Mouse (Mus musculus) MEL (cell line): ENCODE results near the gene Baz2a. TPM values are rescaled to one million over a fixed set of nuclear protein-coding genes. Genes with fewer than 3 reads are reported as not detected.

ENCODE experiments used
- DNase-seq: peaks from one replicate; pipeline ENCODE4 v3.0.0; 2011; ENCODE audit warnings: low read depth, low spot score
- H3K27ac ChIP-seq: 2 replicates; pipeline ENCODE4 v1.5.1; 2012; ENCODE audit warnings: low read depth, mild to moderate bottlenecking, control low read depth, low read length, moderate library complexity; ENCODE audit not compliant: control insufficient read depth
- H3K27me3 ChIP-seq, 2 experiments: fragments of 150-350 bp in 1 of 2; sonication (generic) in 1 of 2; 2 replicates each; pipeline ENCODE4 v1.6.1; 2012; ENCODE audit warnings: low read length in 2 of 2, mild to moderate bottlenecking in 2 of 2, improper control_type of control experiment in 1 of 2, moderate library complexity in 1 of 2; ENCODE audit not compliant: insufficient read depth in 2 of 2, control insufficient read depth in 1 of 2
- H3K36me3 ChIP-seq, 2 experiments: 2 replicates each; pipeline ENCODE4 v1.6.1; 2012 to 2014; ENCODE audit warnings: low read length in 2 of 2, improper control_type of control experiment in 1 of 2, inconsistent platforms in 1 of 2, mild to moderate bottlenecking in 1 of 2; ENCODE audit not compliant: insufficient read depth in 2 of 2, control insufficient read depth in 1 of 2
- H3K4me1 ChIP-seq, 2 experiments: fragments of 150-350 bp in 1 of 2; sonication (generic) in 1 of 2; 2 replicates each; pipeline ENCODE4 v1.6.1; 2012; ENCODE audit warnings: low read length in 2 of 2, improper control_type of control experiment in 1 of 2, mild to moderate bottlenecking in 1 of 2; ENCODE audit not compliant: insufficient read depth in 2 of 2, control insufficient read depth in 1 of 2
- H3K4me3 ChIP-seq, 2 experiments: fragments of 150-350 bp in 1 of 2; sonication (generic) in 1 of 2; 2 replicates each; pipeline ENCODE4 v1.5.1; 2012; ENCODE audit warnings: low read depth in 2 of 2, low read length in 2 of 2, mild to moderate bottlenecking in 2 of 2, moderate library complexity in 2 of 2, control low read depth in 1 of 2, improper control_type of control experiment in 1 of 2; ENCODE audit not compliant: control insufficient read depth in 1 of 2, insufficient read depth in 1 of 2
- H3K79me2 ChIP-seq: 2 replicates; pipeline ENCODE4 v1.6.1; 2012; ENCODE audit warnings: mild to moderate bottlenecking, low read length, moderate library complexity; ENCODE audit not compliant: control insufficient read depth, poor library complexity, insufficient read depth
- H3K9ac ChIP-seq: 2 replicates; pipeline ENCODE4 v1.6.1; 2012; ENCODE audit warnings: low read depth, mild to moderate bottlenecking, control low read depth, low read length, moderate library complexity; ENCODE audit not compliant: control insufficient read depth, poor library complexity, severe bottlenecking
- H3K9me3 ChIP-seq: fragments of 150-350 bp; sonication (generic); replicated peaks from 2 replicates; pipeline ENCODE4 v1.6.1; 2012; ENCODE audit warnings: mild to moderate bottlenecking, low read length, improper control_type of control experiment, moderate library complexity; ENCODE audit not compliant: insufficient read depth
- BHLHE40 ChIP-seq: IDR thresholded peaks from 2 replicates; pipeline ENCODE4 v1.6.1; 2012; ENCODE audit warnings: low read depth, mild to moderate bottlenecking, inconsistent platforms, low read length, improper control_type of control experiment, borderline replicate concordance
- CHD1 ChIP-seq: IDR thresholded peaks from 2 replicates; pipeline ENCODE4 v1.6.1; 2012; ENCODE audit warnings: low read depth, mild to moderate bottlenecking, inconsistent platforms, low read length, improper control_type of control experiment
- CHD2 ChIP-seq: IDR thresholded peaks from 2 replicates; pipeline ENCODE4 v1.6.1; 2011; ENCODE audit warnings: low read length, improper control_type of control experiment
- E2F4 ChIP-seq: IDR thresholded peaks from 2 replicates; pipeline ENCODE4 v1.6.1; 2011; ENCODE audit warnings: low read depth, low read length, improper control_type of control experiment, borderline replicate concordance
- ELF1 ChIP-seq: IDR thresholded peaks from 2 replicates; pipeline ENCODE4 v1.6.1; 2014; ENCODE audit warnings: low read depth, mild to moderate bottlenecking, inconsistent platforms, low read length, improper control_type of control experiment, moderate library complexity
- EP300 ChIP-seq, 2 experiments: IDR thresholded peaks; 2 replicates each; pipeline ENCODE4 v1.6.1; 2011; ENCODE audit warnings: improper control_type of control experiment in 2 of 2, low read length in 2 of 2, low read depth in 1 of 2, mild to moderate bottlenecking in 1 of 2
- GABPA ChIP-seq: IDR thresholded peaks from 2 replicates; pipeline ENCODE4 v1.6.1; 2012; ENCODE audit warnings: low read depth, mild to moderate bottlenecking, inconsistent platforms, low read length, improper control_type of control experiment, moderate library complexity
- GATA1 ChIP-seq: IDR thresholded peaks from 2 replicates; pipeline ENCODE4 v1.6.1; 2011; ENCODE audit warnings: low read depth, low read length, improper control_type of control experiment
- HCFC1 ChIP-seq: IDR thresholded peaks from 2 replicates; pipeline ENCODE4 v1.6.1; 2012; ENCODE audit warnings: low read depth, mild to moderate bottlenecking, inconsistent platforms, low read length, improper control_type of control experiment, moderate library complexity
- JUND ChIP-seq: IDR thresholded peaks from 2 replicates; pipeline ENCODE4 v1.6.1; 2011; ENCODE audit warnings: low read depth, mild to moderate bottlenecking, improper control_type of control experiment, low read length
- KAT2A ChIP-seq: conservative IDR thresholded peaks from 2 replicates; pipeline ENCODE4 v1.6.1; 2012; ENCODE audit warnings: low read depth, low read length, improper control_type of control experiment, inconsistent platforms
- MAFK ChIP-seq: IDR thresholded peaks from 2 replicates; pipeline ENCODE4 v1.6.1; 2011; ENCODE audit warnings: low read depth, mild to moderate bottlenecking, low read length, improper control_type of control experiment, borderline replicate concordance
- MAZ ChIP-seq: IDR thresholded peaks from 2 replicates; pipeline ENCODE4 v1.6.1; 2012; ENCODE audit warnings: low read depth, mild to moderate bottlenecking, inconsistent platforms, low read length, improper control_type of control experiment
- MEF2A ChIP-seq: IDR thresholded peaks from 2 replicates; pipeline ENCODE4 v1.6.1; 2014; ENCODE audit warnings: low read depth, mild to moderate bottlenecking, inconsistent platforms, low read length, improper control_type of control experiment; ENCODE audit not compliant: poor library complexity, insufficient replicate concordance, severe bottlenecking; ENCODE audit errors: extremely low read depth
- MXI1 ChIP-seq: IDR thresholded peaks from 2 replicates; pipeline ENCODE4 v1.6.1; 2011; ENCODE audit warnings: mild to moderate bottlenecking, low read depth, low read length, improper control_type of control experiment
- MYC ChIP-seq: IDR thresholded peaks from 2 replicates; pipeline ENCODE4 v1.6.1; 2011; ENCODE audit warnings: low read depth, mild to moderate bottlenecking, low read length, improper control_type of control experiment, moderate library complexity
- NELFE ChIP-seq: IDR thresholded peaks from 2 replicates; pipeline ENCODE4 v1.6.1; 2011; ENCODE audit warnings: low read depth, low read length, improper control_type of control experiment
- NRF1 ChIP-seq: IDR thresholded peaks from 2 replicates; pipeline ENCODE4 v1.6.1; 2014; ENCODE audit warnings: low read depth, mild to moderate bottlenecking, inconsistent platforms, low read length, improper control_type of control experiment, moderate library complexity; ENCODE audit not compliant: poor library complexity, insufficient read depth, severe bottlenecking
- POLR2A ChIP-seq, 2 experiments: IDR thresholded peaks; 2 replicates each; pipeline ENCODE4 v1.6.1; 2011 to 2012; ENCODE audit warnings: low read length in 2 of 2, mild to moderate bottlenecking in 2 of 2, control low read depth in 1 of 2, improper control_type of control experiment in 1 of 2, low read depth in 1 of 2, moderate library complexity in 1 of 2; ENCODE audit not compliant: control insufficient read depth in 1 of 2, insufficient read depth in 1 of 2, poor library complexity in 1 of 2
- POLR2AphosphoS2 ChIP-seq: IDR thresholded peaks from 2 replicates; pipeline ENCODE4 v1.6.1; 2011; ENCODE audit warnings: low read length, improper control_type of control experiment
- POLR2AphosphoS5 ChIP-seq: IDR thresholded peaks from 2 replicates; pipeline ENCODE4 v1.6.1; 2012; ENCODE audit warnings: low read depth, borderline replicate concordance, mild to moderate bottlenecking, inconsistent platforms, low read length, moderate library complexity, mixed read lengths
- RAD21 ChIP-seq: IDR thresholded peaks from 2 replicates; pipeline ENCODE4 v1.6.1; 2011; ENCODE audit warnings: mild to moderate bottlenecking, low read depth, low read length, improper control_type of control experiment
- RCOR1 ChIP-seq: IDR thresholded peaks from 2 replicates; pipeline ENCODE4 v1.6.1; 2012; ENCODE audit warnings: low read depth, mild to moderate bottlenecking, inconsistent platforms, low read length, improper control_type of control experiment
- SIN3A ChIP-seq: IDR thresholded peaks from 2 replicates; pipeline ENCODE4 v1.6.1; 2012; ENCODE audit warnings: low read length, improper control_type of control experiment, inconsistent platforms
- SMC3 ChIP-seq: IDR thresholded peaks from 2 replicates; pipeline ENCODE4 v1.6.1; 2011; ENCODE audit warnings: low read depth, low read length, improper control_type of control experiment
- TAL1 ChIP-seq: IDR thresholded peaks from 2 replicates; pipeline ENCODE4 v1.6.1; 2012; ENCODE audit warnings: mild to moderate bottlenecking, inconsistent platforms, low read length, moderate library complexity, mixed read lengths
- TBP ChIP-seq: IDR thresholded peaks from 2 replicates; pipeline ENCODE4 v1.8.0; 2011; ENCODE audit warnings: low read depth, low read length, improper control_type of control experiment
- TCF12 ChIP-seq: IDR thresholded peaks from 2 replicates; pipeline ENCODE4 v1.6.1; 2014; ENCODE audit warnings: low read depth, mild to moderate bottlenecking, inconsistent platforms, low read length, improper control_type of control experiment, moderate library complexity
- UBTF ChIP-seq: IDR thresholded peaks from 2 replicates; pipeline ENCODE4 v1.6.1; 2012; ENCODE audit warnings: low read depth, mild to moderate bottlenecking, inconsistent platforms, low read length, improper control_type of control experiment, moderate library complexity, borderline replicate concordance; ENCODE audit not compliant: insufficient read depth
- USF2 ChIP-seq, 2 experiments: IDR thresholded peaks; 2 replicates each; pipeline ENCODE4 v1.6.1; 2011 to 2012; ENCODE audit warnings: improper control_type of control experiment in 2 of 2, low read length in 2 of 2, borderline replicate concordance in 1 of 2, inconsistent platforms in 1 of 2, low read depth in 1 of 2, mild to moderate bottlenecking in 1 of 2; ENCODE audit not compliant: insufficient read depth in 1 of 2
- ZC3H11A ChIP-seq: IDR thresholded peaks from 2 replicates; pipeline ENCODE4 v1.6.1; 2012; ENCODE audit warnings: low read depth, mild to moderate bottlenecking, inconsistent platforms, low read length, improper control_type of control experiment
- ZKSCAN1 ChIP-seq: IDR thresholded peaks from 2 replicates; pipeline ENCODE4 v1.6.1; 2012; ENCODE audit warnings: low read depth, mild to moderate bottlenecking, inconsistent platforms, low read length, improper control_type of control experiment, moderate library complexity
- ZMIZ1 ChIP-seq: IDR thresholded peaks from 2 replicates; pipeline ENCODE4 v1.6.1; 2012; ENCODE audit warnings: low read depth, mild to moderate bottlenecking, inconsistent platforms, low read length, improper control_type of control experiment, moderate library complexity
- ZNF384 ChIP-seq: IDR thresholded peaks from 2 replicates; pipeline ENCODE4 v1.6.1; 2012; ENCODE audit warnings: low read depth, mild to moderate bottlenecking, inconsistent platforms, low read length, improper control_type of control experiment
- polyA plus RNA-seq, 2 experiments: library from polyadenylated mRNA; stranded (reverse) in 1 of 2; unstranded in 1 of 2; fragments of >175 nt in 1 of 2; fragments of >200 nt in 1 of 2; gene quantifications; 2 replicates each; pipeline versions ENCODE4 v1.2.1 to v1.2.4; 2012; ENCODE audit warnings: low replicate concordance in 2 of 2, low read depth in 1 of 2; ENCODE audit not compliant: insufficient read length in 2 of 2, insufficient read depth in 1 of 2, missing spikeins in 1 of 2
- total RNA-seq: library from RNA; depleted of rRNA; stranded (reverse); fragments of 300-350 nt; gene quantifications from 2 replicates; pipeline ENCODE4 v1.2.3, GENCODE M21; 2012

Baz2a gene
- total and polyA plus RNA-seq, 3 experiments: 5.5 to 46.0 (median 33.8) TPM

DNA sequence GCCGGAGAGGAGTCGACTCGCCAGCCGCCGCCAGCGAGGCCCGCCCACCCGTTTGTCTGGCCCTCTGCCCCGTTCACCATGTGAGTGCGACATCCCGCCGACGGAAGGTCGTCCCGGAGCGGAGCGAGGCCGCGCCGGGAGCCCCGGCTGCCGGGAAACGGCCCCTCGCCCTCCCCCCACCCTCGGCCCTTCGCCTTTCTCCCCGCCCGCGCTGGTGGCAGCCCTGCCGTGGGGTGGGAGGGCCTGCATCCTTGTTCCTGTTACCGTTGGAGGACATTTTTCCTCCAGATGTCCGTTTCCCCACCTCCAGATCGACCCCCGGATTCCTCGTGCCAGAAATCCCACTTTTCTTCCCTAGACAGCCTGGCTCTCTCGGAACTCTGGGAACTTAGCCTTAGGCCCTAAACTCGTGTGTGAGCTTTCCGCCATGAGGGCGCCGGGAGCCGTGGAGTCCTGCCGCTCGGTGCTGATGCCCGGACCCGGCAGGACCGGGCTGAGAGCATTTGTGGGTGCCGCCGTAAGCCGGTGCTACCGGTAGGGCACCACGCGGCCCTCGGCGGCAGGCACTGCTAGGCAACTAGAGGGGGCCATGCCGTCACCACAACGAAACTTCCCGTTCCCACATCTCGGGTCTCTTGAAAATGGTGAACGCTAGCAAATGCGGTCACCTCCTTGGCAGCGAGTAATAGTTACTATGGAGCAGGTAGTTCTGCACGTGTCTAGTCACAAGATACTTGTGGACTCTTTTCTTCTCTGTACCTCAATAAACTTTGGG, 32.0 kb upstream of the Baz2a start:
- H3K79me2 ChIP-seq: peaks cover 58% of the 10 kb centered on the region
- H3K4me1 ChIP-seq: peaks cover 16 to 17% of the 10 kb centered on the region in 2 experiments
- no peaks in the 10 kb centered on the region for H3K9me3 ChIP-seq
- H3K9ac ChIP-seq: peak overlapping the region; percentile 89
- peak; percentile 85 for DNase-seq
- peak overlapping the region; percentile 70 for H3K27ac ChIP-seq
- no peaks in the 10 kb centered on the region for H3K27me3 ChIP-seq
- peak overlapping the region; percentile 76 to 94 for H3K4me3 ChIP-seq
- H3K36me3 ChIP-seq: peaks cover 5 to 38% of the 10 kb centered on the region in 2 experiments; a peak in 3 of 4 replicates
- TF ChIP-seq NELFE (no peak), GATA1 (no peak), ZKSCAN1 (no peak), POLR2A (IDR thresholded peaks at IDR 0.05; ENCODE audit: control insufficient read depth in 1 of 2, insufficient read depth in 1 of 2, low read depth in 1 of 2, low read length in 2 of 2, poor library complexity in 1 of 2) (peak in 1 of 2 experiments; percentile 10; a peak in 2 of 4 replicates), MXI1 (peak; percentile 99), UBTF (no peak; the same call in 1 of the 2 replicates), MYC (peak; percentile 86; the same call in 1 of the 2 replicates), CHD2 (no peak), MAFK (no peak), BHLHE40 (peak; percentile 62; the same call in 1 of the 2 replicates), NRF1 (peak; percentile 26; the same call in 1 of the 2 replicates), MAZ (no peak), ELF1 (0 out of 2 replicates have a peak, but pooled peaks have one; percentile 12), USF2 (IDR thresholded peaks at IDR 0.05; ENCODE audit: borderline replicate concordance in 1 of 2, insufficient read depth in 1 of 2, low read depth in 1 of 2, low read length in 2 of 2) (no peak), TCF12 (0 out of 2 replicates have a peak, but pooled peaks have one; percentile 21), RCOR1 (no peak), POLR2AphosphoS5 (no peak), TBP (0 out of 2 replicates have a peak, but pooled peaks have one; percentile 17), HCFC1 (peak; percentile 61), SMC3 (no peak), KAT2A (0 out of 2 replicates have a peak, but pooled peaks have one; percentile 2), ZNF384 (0 out of 2 replicates have a peak, but pooled peaks have one; percentile 16), ZMIZ1 (peak; percentile 49; the same call in 1 of the 2 replicates), EP300 (IDR thresholded peaks at IDR 0.05; ENCODE audit: low read depth in 1 of 2, low read length in 2 of 2) (no peak), RAD21 (no peak), JUND (no peak), TAL1 (no peak), E2F4 (no peak), CHD1 (peak; percentile 96), GABPA (no peak), SIN3A (peak; percentile 90), MEF2A (no peak), POLR2AphosphoS2 (peak; percentile 26; the same call in 1 of the 2 replicates), ZC3H11A (no peak)
